Mouse (Mus musculus) embryonic facial prominence, embryonic 13.5 days (tissue): ENCODE results near the gene Prpsap1. TPM values are rescaled to one million over a fixed set of nuclear protein-coding genes. Genes with fewer than 3 reads are reported as not detected.

Experiments used
- ATAC-seq: fragments of 200-750 bp; cut with Nextera tagmentation; 2 replicates; pipeline ENCODE4 v1.8.0; 2017; ENCODE audit warnings: low read depth; ENCODE audit not compliant: insufficient number of reproducible peaks, insufficient read depth, low FRiP score, low TSS enrichment
- H3K27ac ChIP-seq: fragments of 300-500 bp; sonication (generic); 2 replicates; pipeline ENCODE4 v1.5.1; 2015; ENCODE audit warnings: moderate library complexity, mild to moderate bottlenecking, inconsistent platforms
- H3K27me3 ChIP-seq: fragments of 300-500 bp; sonication (generic); 2 replicates; pipeline ENCODE4 v1.6.1; 2015; ENCODE audit warnings: mild to moderate bottlenecking, inconsistent platforms
- H3K36me3 ChIP-seq: fragments of 300-500 bp; sonication (generic); 2 replicates; pipeline ENCODE4 v1.6.1; 2015; ENCODE audit warnings: mild to moderate bottlenecking, inconsistent platforms
- H3K4me1 ChIP-seq: fragments of 300-500 bp; sonication (generic); 2 replicates; pipeline ENCODE4 v1.6.1; 2015; ENCODE audit warnings: inconsistent platforms
- H3K4me2 ChIP-seq: fragments of 300-500 bp; sonication (generic); 2 replicates; pipeline ENCODE4 v1.6.1; 2015; ENCODE audit warnings: moderate library complexity, mild to moderate bottlenecking, inconsistent platforms
- H3K4me3 ChIP-seq: fragments of 300-500 bp; sonication (generic); 2 replicates; pipeline ENCODE4 v1.5.1; 2015; ENCODE audit warnings: mild to moderate bottlenecking, inconsistent platforms
- H3K9ac ChIP-seq: fragments of 300-500 bp; sonication (generic); 2 replicates; pipeline ENCODE4 v1.6.1; 2015; ENCODE audit warnings: mild to moderate bottlenecking, inconsistent platforms
- H3K9me3 ChIP-seq: fragments of 300-500 bp; sonication (generic); 2 replicates; pipeline ENCODE4 v1.6.1; 2016; ENCODE audit warnings: inconsistent platforms
- WGBS: fragments of 180-500 bp; shearing (Covaris S2); methylation state at CpG from one replicate; pipeline ENCODE4 v1.1.7; 2015; ENCODE audit warnings: mixed read lengths; 5-methylcytosine and 5-hydroxymethylcytosine counted together
- polyA plus RNA-seq: library from polyadenylated mRNA; unstranded; fragments of >200 nt; fragmentation: Nextera tagmentation; extraction: Ambion mirVana; gene quantifications from 2 replicates; pipeline ENCODE4 v1.2.1, GENCODE M21; 2015

Gene Prpsap1
- polyA plus RNA-seq, 1 experiment from 2014 or later: 186 TPM

DNA sequence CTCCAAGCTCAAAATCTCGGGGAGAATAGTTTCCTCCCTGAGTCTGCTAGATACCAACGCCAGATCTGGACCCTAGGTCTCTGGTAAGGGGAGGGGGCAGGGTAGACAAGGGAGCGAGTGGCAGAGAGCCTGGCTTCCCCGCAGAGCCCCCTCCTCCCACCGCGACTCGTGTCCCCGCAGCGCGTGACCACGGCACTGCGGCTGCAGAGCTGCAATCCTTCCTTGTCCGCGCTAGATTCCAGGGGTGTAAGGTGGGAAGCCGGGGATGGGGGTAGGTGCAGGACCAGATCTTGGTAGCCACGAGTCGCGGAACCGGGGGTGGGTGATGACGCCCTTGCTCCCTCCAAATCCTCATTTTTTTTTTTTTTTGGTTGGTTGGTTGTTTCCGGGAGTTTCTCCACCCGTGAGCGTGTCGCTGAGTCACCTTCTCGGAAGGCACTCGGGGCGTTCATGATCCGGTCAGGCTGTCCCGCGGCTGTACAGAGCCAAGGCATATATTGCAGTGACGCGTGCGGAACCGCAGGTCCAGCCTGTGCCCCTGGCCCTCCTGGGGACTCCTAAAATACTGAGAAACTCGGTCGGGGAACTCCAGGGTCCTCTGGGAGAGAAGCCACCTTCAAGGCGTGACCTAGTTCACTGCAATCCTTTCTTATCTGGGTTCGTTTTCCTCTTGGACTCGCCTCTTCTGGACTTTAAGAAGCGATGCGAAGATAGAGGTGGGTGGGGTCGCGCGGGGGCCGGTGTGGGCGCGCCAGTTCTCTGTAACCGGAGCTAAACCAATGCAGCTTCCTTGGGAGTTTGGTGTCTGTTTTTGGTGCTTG, 37.6 kb upstream of the Prpsap1 start:
- Histone ChIP-seq H3K4me2 (peak overlapping the region; percentile 98), H3K4me3 (peak overlapping the region; percentile 57), H3K9ac (peak overlapping the region; percentile 68), H3K36me3 (no peaks in the 10 kb centered on the region), H3K27me3 (peaks cover 53% of the 10 kb centered on the region), H3K4me1 (peaks cover 44% of the 10 kb centered on the region), H3K9me3 (no peaks in the 10 kb centered on the region), H3K27ac (no peak overlapping the region)
- no peak for ATAC-seq
- WGBS: 2% methylated on average over 48 of the region's 48 CpGs

DNA sequence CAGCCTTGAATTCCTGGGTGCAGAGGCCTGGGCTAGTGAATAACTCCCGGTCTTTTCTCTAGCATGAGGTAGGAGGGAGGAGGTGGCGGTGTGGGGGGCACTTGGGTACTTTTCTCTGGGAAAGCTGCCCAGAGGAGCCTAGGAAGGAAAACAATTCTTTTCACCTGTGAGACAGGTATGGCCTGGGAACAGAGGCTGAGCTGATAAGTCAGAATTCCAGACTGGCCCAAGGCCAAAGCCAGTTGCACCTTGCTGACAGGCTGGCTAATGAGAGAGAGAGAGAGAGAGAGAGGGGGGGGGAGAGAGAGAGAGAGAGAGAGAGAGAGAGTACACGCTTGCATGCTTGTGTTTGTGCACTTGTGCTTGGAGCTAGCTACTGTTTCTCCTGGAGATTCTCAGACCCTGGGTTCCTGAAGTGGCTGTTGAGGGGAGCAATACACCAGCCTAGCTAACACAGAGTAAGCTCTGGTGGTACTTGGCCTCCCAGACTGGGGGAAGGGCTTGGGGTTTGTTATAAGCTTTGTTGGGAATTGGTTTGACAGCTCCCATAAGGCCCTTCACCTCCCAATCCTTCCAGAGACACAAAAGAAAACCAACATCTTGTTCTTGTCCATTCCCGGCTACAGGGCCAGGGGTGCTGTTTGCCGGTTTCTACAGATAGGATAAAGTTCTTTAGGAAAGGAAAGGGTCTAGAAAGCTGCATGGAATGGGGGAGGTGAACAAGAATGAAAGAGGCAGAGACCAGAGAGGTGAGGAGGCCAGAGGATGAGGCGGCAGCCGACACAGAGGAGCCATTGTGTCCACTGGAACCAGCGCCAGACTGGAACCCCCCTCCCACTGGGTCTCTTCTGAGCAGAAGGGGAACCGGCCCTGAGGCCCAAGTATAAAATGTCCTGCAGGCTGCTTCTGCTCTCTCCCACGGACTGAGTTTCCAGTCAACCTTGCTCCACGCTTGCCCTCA, 36.5 kb upstream of the Prpsap1 start, which contains the start of gene Sphk1:
TSS of gene Sphk1 (plus strand) at position 739 of the 961 bp plus-strand sequence.
- WGBS: 23% methylated on average over 11 of the region's 11 CpGs
- H3K27me3 ChIP-seq: peaks cover 53% of the 10 kb centered on the region
- peak within 1 kb of the TSS; percentile 98 for H3K4me2 ChIP-seq
- H3K9me3 ChIP-seq: no peaks in the 10 kb centered on the region
- H3K36me3 ChIP-seq: no peaks in the 10 kb centered on the region
- H3K4me1 ChIP-seq: peaks cover 44% of the 10 kb centered on the region
- H3K27ac ChIP-seq: 0 out of 2 replicates have a peak within 1 kb of the TSS, but pooled peaks have one; percentile 3
- H3K4me3 ChIP-seq: peak within 1 kb of the TSS; percentile 57
- no peak for ATAC-seq
- peak within 1 kb of the TSS; percentile 68 for H3K9ac ChIP-seq

DNA sequence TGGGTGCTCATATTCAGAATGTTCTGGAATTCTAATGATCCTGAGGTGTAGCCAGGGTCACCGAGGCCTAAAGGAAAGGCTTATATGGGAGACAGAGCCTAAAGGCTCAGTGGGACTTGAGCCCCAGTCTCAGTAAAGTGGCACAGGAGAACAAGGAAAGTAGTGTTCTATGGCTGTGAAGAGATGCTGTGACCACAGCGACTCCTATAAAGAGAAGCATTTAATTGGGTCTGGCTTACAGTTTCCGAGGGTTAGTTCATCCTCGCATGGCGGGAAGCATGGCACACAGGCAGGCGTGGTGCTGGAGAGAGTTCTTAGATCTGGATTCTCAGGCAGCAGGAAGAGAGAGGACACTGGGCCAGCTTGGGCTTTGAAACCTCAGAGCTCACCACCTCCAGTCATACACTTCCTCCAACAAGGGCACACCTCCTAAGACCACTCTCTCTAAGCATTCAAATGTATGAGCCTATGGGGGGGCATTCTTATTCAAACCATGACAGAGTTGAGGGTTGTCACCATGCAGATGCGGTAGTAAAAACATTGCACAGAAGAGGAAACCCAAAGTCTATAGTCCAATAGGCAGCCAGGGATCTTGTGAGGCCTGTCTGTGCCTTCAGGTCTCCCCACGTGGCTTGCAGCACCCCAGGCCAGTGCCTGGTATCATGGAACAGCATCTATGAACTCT, 34.8 kb upstream of the Prpsap1 start:
- Histone ChIP-seq H3K9ac (no peak overlapping the region), H3K27ac (no peak overlapping the region), H3K4me1 (peaks cover 49% of the 10 kb centered on the region), H3K36me3 (no peaks in the 10 kb centered on the region), H3K4me3 (no peak overlapping the region), H3K4me2 (no peak overlapping the region), H3K9me3 (no peaks in the 10 kb centered on the region), H3K27me3 (peaks cover 43% of the 10 kb centered on the region)
- no peak for ATAC-seq
- 68% methylated on average over 8 of the region's 8 CpGs for WGBS

DNA sequence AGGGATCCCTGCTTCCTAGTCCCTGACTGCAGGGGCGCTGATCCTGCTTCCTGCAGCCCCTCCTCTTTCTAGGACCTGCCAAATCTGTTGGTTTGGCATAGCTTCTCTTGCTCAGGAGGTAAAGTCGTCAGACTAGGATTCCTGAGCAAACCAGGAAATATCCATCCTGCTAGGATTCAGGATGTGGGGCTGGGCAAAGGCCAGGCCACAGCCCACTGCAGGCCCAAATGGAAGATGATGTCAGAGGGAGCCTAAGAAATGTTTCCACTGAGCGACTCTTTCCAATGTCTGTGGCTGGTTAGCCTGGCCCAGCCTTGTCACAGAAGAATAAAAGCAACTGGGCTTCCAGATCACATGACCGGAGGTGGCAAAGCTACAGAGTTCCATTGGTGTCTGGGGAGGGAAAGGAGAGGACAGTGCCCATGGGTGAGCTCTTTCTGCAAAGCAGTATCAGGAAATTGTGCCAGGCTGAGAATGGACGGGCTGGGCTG, 29.7 kb upstream of the Prpsap1 start:
- Histone ChIP-seq H3K4me1 (peaks cover 25% of the 10 kb centered on the region), H3K9me3 (no peaks in the 10 kb centered on the region), H3K4me3 (no peak overlapping the region), H3K27me3 (no peaks in the 10 kb centered on the region), H3K9ac (0 out of 2 replicates have a peak overlapping the region, but pooled peaks have one; percentile 11), H3K4me2 (no peak overlapping the region), H3K36me3 (no peaks in the 10 kb centered on the region), H3K27ac (peak overlapping the region; percentile 76)
- ATAC-seq: no peak
- 42% methylated on average over 5 of the region's 5 CpGs for WGBS

DNA sequence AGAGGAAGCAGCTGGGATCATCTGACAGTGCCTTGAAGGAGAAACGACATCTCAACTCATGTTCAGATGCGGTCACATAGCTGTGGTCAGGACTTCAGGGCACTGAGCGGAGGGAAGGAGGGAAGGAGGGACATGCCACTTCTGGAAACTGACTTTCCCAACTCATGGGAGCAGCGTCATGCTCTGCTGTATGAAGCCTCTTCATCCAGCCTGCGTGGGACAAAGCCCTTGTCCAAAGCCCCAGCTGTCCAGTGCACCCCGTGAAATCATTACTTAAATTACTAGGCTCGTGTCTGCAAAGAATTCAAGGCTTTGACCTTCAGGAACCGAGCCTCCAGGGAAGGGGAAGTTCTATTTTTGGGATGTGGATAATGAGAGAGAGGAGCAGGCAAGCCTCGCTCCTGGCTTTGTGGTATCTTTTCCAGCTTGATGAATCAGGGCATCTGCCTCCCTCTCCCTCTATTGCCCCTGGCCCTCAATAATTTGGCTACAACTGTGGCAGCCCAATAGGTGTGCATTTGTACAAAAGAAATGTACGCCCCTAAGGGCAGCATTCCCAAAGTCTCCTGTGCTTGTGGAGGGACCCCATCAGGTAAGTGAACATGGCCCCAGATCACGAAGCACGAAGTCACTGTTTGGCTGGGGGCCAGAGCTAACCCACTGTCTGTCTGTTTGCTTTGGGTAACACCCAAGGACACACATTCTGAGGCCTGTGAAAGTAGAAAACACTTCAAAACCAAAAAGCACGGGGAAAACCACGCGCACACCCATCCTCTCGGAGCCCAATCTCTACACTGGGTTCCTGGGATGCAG, 29.1 kb upstream of the Prpsap1 start:
- Histone ChIP-seq H3K9me3 (no peaks in the 10 kb centered on the region), H3K4me2 (no peak overlapping the region), H3K4me1 (peaks cover 30% of the 10 kb centered on the region), H3K4me3 (no peak overlapping the region), H3K36me3 (no peaks in the 10 kb centered on the region), H3K9ac (0 out of 2 replicates have a peak overlapping the region, but pooled peaks have one; percentile 11), H3K27ac (peak overlapping the region; percentile 76), H3K27me3 (no peaks in the 10 kb centered on the region)
- 41% methylated on average over 16 of the region's 16 CpGs for WGBS
- ATAC-seq: no peak

DNA sequence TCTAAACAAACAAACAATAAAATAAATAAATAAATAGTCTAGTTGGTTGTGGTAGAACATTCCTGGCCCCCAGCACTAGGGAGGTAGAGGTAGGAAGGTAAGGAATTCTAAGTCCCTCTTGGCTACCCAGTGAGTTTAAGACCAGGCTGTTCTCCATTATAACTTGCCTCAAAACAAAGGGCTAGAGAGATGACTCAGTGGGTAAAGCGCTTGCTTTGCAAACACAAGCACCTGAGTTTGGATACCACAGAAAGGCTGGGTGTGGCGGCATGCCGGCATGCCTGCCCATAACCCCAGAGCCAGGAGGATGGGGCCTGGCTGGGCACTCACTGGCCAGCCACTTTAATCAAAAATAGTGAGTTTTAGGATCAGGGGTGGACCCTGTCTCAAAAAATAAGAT, 28.0 kb upstream of the Prpsap1 start:
- Histone ChIP-seq H3K27ac (no peak overlapping the region), H3K9ac (no peak overlapping the region), H3K4me1 (peaks cover 35% of the 10 kb centered on the region), H3K9me3 (no peaks in the 10 kb centered on the region), H3K4me3 (no peak overlapping the region), H3K4me2 (no peak overlapping the region), H3K27me3 (no peaks in the 10 kb centered on the region), H3K36me3 (no peaks in the 10 kb centered on the region)
- WGBS: 82% methylated on average over 3 of the region's 3 CpGs
- ATAC-seq: no peak

DNA sequence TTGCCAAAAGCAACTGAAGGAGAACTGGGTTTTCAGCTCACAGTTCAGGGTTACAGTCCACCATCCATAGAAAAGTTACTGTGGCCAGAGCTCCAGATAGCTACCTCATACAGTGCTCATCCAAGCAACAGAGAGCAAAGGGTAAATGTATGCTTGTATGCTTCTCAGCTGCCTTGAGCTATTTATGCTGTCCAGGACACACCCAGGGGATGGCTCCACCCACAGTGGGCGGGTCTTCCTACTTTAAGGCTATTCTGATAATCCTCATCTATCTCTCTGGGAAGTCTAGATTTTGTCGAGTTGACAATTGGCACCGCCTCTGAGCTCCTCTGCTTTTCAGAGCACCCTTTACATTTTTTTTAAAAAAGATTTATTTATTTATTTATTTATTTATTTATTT, 27.1 kb upstream of the Prpsap1 start:
- peaks cover 35% of the 10 kb centered on the region for H3K4me1 ChIP-seq
- no peak overlapping the region for H3K4me2 ChIP-seq
- no peak overlapping the region for H3K9ac ChIP-seq
- H3K4me3 ChIP-seq: no peak overlapping the region
- no peak for ATAC-seq
- H3K27me3 ChIP-seq: no peaks in the 10 kb centered on the region
- H3K36me3 ChIP-seq: no peaks in the 10 kb centered on the region
- 66% methylated on average over 3 of the region's 3 CpGs for WGBS
- H3K9me3 ChIP-seq: no peaks in the 10 kb centered on the region
- H3K27ac ChIP-seq: no peak overlapping the region

DNA sequence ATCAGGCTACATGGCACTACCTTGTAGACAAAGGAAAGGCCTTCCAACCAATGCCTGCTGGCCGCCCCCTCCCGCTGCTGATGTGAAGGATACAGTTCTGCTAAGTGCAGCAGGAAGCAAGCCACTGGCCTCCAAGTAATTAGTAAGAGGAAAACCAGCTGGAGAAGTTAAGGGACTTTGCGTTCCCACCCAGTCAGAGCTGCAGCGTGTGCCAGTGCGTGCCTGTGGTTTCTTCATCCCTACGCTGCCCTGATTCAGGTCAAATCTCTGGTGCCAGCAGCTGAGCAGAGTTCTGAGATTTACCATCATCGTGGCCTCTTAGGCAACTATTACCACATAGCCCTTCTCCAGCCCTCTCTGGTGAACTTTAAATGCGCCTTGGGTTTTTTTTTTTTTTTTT, 24.5 kb upstream of the Prpsap1 start:
- H3K27ac ChIP-seq: peak overlapping the region; percentile 66
- H3K4me3 ChIP-seq: no peak overlapping the region
- no peak overlapping the region for H3K9ac ChIP-seq
- no peaks in the 10 kb centered on the region for H3K36me3 ChIP-seq
- 47% methylated on average over 8 of the region's 8 CpGs for WGBS
- no peak overlapping the region for H3K4me2 ChIP-seq
- peaks cover 9% of the 10 kb centered on the region for H3K27me3 ChIP-seq
- H3K9me3 ChIP-seq: no peaks in the 10 kb centered on the region
- ATAC-seq: no peak
- peaks cover 25% of the 10 kb centered on the region for H3K4me1 ChIP-seq

DNA sequence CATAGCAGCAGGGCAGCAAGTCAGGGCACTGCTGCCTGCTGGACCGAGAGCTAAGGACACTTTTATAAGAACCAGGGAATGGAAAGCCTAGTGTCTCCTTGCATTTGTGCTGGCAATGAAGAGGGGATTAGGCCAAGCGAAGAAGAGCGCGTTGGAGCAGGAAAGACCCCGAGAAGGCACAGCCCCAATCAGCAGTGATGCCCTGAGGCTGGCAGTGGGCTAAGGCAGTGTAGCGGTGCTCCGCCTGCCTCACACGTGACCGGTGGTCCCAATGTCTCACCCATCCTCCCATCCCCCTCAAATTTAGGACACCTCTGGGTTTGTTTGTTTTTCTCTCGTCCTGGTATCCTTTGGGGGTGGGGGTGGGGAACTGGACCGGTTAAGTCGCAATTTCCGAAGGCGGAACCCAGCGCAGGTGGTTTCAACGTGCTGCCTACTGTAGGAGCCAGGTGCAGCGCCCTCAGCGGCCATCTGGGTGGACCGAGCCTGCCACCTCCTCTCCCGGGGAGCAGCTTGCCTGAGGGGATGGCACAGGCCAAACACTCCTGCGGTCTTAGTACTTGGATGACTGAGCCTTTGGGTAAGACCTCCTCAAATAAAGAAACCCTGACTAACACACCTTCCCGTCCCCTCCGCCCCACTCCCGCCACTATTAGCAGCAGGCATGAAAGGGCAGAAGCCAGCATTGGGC, 21.5 kb upstream of the Prpsap1 start:
- no peaks in the 10 kb centered on the region for H3K9me3 ChIP-seq
- H3K4me2 ChIP-seq: peak overlapping the region; percentile 40
- ATAC-seq: no peak
- peaks cover 14% of the 10 kb centered on the region for H3K4me1 ChIP-seq
- H3K27me3 ChIP-seq: peaks cover 9% of the 10 kb centered on the region
- 8% methylated on average over 24 of the region's 24 CpGs for WGBS
- H3K9ac ChIP-seq: no peak overlapping the region
- no peak overlapping the region for H3K27ac ChIP-seq
- H3K36me3 ChIP-seq: no peaks in the 10 kb centered on the region
- H3K4me3 ChIP-seq: no peak overlapping the region

DNA sequence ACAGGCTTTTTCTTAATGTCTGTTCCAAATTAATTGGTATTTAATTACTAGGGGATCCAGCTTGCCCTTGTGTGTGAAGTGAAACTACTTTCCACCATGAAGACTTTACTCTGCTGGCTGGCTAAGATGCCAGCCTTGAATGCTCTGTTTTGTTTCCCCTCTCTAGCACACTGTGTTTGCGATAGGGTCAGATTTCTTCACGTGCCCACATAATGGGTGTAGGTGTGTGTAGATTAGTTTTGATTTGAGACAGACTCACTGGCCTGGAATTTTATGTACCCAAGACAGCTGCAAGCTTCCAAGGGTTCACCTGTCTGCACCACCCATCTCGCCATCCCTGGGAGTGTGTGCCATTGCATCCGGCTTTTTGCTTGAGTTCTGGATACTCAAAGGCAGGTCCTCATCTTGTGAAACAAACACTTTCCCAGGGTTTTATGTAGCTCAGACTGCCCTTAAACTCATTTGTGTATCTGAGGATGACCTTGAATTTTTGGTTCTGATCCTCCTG, 19.6 kb upstream of the Prpsap1 start:
- Histone ChIP-seq H3K27ac (no peak overlapping the region), H3K9ac (no peak overlapping the region), H3K27me3 (peaks cover 9% of the 10 kb centered on the region), H3K36me3 (no peaks in the 10 kb centered on the region), H3K4me3 (no peak overlapping the region), H3K4me1 (peaks cover 14% of the 10 kb centered on the region), H3K4me2 (no peak overlapping the region), H3K9me3 (no peaks in the 10 kb centered on the region)
- WGBS: 73% methylated on average over 4 of the region's 4 CpGs
- ATAC-seq: no peak
